Mouse (Mus musculus): ENCODE measurements around the gene Htr1b. TPM values are rescaled to one million over a fixed set of nuclear protein-coding genes. Genes with fewer than 3 reads are reported as not detected.

Gene Htr1b
- polyA plus RNA-seq (2015; fragmentation: Nextera tagmentation; extraction: Ambion mirVana): 5.9 and 6.6 TPM in 2 replicates

DNA sequence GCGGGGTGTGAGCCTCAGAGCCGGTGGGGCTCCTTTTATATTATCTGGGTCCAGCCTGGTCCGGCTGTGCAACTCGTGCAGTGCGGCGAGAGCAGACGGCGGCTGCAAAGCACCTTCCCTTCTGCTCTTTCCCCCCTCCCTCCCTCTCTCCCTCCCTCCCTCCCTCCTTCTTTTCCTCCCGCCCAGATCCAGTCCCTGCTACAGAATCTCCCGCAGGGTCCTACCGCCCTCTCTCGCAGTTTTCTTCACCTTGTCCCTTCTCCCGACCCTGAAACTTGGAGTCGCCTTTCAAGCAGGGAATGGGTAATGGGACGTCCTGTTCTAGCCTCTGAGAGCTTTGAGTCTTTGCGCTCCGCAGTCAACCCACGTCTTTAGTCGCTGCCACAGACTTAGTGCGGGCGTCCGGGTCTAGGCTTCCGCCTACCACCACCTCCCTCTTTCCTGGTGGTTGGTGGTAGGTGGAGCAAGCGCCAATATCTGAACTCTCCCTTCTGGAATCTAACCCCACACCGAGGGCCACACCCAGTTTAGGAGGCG is at the start of gene Htr1b:
Gene Htr1b (minus strand): TSS at position 392 of the 537 bp plus-strand sequence.
- Histone ChIP-seq H3K27ac (replicated peaks) (peak within 1 kb of the TSS; percentile 80), H3K36me3 (no peaks in the 10 kb centered on the region), H3K27me3 (peaks cover 11% of the 10 kb centered on the region; the same call in 1 of the 2 replicates), H3K9ac (peak within 1 kb of the TSS; percentile 85), H3K4me3 (peak within 1 kb of the TSS; percentile 89), H3K4me2 (peak within 1 kb of the TSS; percentile 98), H3K4me1 (replicated peaks) (peaks cover 31% of the 10 kb centered on the region), H3K9me3 (no peaks in the 10 kb centered on the region)
- ATAC-seq (ENCODE audit: low FRiP score, low read depth): peak; percentile 85
- WGBS: under 1% methylated on average over 25 of the region's 26 CpGs

DNA sequence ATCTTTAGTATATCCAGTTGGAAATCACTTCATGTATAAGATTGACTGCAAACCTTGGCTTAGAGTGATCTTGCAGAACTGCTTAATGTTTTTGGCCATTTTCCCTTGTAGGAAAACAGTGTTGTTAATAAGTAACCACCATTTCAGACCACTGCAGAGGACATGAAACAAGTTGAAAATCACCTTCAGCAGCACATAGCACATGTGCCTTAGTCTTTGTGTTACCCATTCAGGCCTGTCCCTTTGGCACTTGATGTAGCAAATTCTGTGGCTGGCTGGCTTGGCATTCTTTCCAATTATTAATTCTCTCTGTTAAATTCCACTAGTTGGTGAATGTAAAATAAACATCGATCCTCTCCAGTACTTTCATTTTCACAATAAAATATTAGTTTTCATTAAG is 43.1 kb upstream of the Htr1b start:
- H3K27me3 ChIP-seq: no peaks in the 10 kb centered on the region
- no peak overlapping the region for H3K9ac ChIP-seq
- H3K4me3 ChIP-seq: no peak overlapping the region
- ATAC-seq (ENCODE audit: low FRiP score, low read depth): no peak
- no peaks in the 10 kb centered on the region for H3K36me3 ChIP-seq
- no peak overlapping the region for H3K4me2 ChIP-seq
- H3K9me3 ChIP-seq: no peaks in the 10 kb centered on the region
- H3K4me1 ChIP-seq (replicated peaks): no peaks in the 10 kb centered on the region
- 89% methylated on average over 1 of the region's 1 CpGs for WGBS
- no peak overlapping the region for H3K27ac ChIP-seq (replicated peaks)

DNA sequence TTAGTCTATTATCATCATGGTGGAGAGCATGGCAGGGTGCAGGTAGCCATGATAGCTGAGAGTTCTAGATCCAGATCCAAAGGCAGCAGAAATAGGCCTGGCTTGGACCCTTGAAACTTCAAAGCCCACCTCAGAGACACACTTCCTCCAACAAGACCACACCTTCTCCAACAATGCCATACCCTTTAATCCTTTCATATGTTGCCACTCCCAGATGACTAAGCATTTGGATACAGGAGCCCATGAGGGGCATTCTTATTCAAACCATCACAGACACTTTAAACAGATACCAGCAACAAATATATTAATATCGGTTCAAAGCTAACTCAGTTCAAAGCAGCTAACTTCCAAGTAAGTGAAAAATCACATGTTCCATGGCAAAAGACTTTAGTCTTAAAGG is 3.9 kb upstream of the Htr1b start:
- peaks cover 11% of the 10 kb centered on the region; the same call in 1 of the 2 replicates for H3K27me3 ChIP-seq
- H3K4me2 ChIP-seq: no peak overlapping the region
- H3K9me3 ChIP-seq: no peaks in the 10 kb centered on the region
- H3K4me3 ChIP-seq: no peak overlapping the region
- peaks cover 21% of the 10 kb centered on the region for H3K4me1 ChIP-seq (replicated peaks)
- H3K27ac ChIP-seq (replicated peaks): no peak overlapping the region
- no peak overlapping the region for H3K9ac ChIP-seq
- ATAC-seq (ENCODE audit: low FRiP score, low read depth): no peak
- whole genome bisulfite sequencing: 95% methylated on average over 1 of the region's 1 CpGs
- no peaks in the 10 kb centered on the region for H3K36me3 ChIP-seq

DNA sequence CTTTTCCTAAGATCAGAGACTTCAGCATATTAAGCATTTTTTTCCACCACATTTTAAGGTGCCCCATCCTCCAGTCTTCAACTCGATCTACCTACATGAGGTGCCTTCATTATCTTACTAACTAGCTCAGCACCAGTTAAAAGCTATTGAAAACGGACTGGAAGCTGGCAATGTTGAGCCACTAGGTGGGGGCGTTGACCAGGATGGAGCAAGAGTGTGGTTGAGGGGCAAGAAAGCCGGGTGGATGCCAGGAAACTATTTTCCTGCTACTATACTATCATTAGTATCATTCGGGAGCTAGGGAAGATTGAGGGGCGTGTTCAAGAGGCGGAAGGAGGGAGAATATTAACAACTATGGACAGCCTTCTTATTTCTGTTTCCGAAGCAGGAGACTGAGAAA is 1.5 kb upstream of the Htr1b start:
- Histone ChIP-seq H3K27me3 (peaks cover 11% of the 10 kb centered on the region; the same call in 1 of the 2 replicates), H3K9me3 (no peaks in the 10 kb centered on the region), H3K36me3 (no peaks in the 10 kb centered on the region), H3K4me3 (peak overlapping the region; percentile 89), H3K27ac (replicated peaks) (no peak overlapping the region), H3K4me1 (replicated peaks) (peaks cover 31% of the 10 kb centered on the region), H3K9ac (no peak overlapping the region), H3K4me2 (peak overlapping the region; percentile 98)
- WGBS: 15% methylated on average over 8 of the region's 8 CpGs
- ATAC-seq (ENCODE audit: low FRiP score, low read depth): no peak

DNA sequence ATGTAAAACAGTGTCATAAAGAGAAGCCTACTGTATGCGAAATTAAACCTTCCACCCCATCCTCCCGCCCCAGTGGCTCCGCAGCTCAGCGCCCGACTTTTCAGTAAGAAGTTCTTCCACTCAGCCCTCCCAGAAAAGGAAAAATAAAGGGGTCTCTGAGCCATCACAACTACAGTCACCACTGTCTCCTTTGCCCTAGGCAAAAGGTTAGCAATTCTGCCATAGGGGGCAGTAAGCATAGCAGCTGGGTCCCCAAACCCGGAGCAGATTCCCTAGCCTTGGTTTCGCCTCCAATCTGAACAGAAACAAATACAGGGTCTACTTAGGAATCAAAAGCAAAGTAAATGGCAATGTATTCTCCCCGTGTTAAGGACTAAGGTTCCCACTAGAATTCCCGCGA is 535 bp upstream of the Htr1b start:
- Histone ChIP-seq H3K27me3 (peaks cover 11% of the 10 kb centered on the region; the same call in 1 of the 2 replicates), H3K27ac (replicated peaks) (peak overlapping the region; percentile 80; the same call in 1 of the 2 replicates), H3K4me2 (peak overlapping the region; percentile 98), H3K9me3 (no peaks in the 10 kb centered on the region), H3K4me3 (peak overlapping the region; percentile 89), H3K36me3 (no peaks in the 10 kb centered on the region), H3K9ac (peak overlapping the region; percentile 85), H3K4me1 (replicated peaks) (peaks cover 31% of the 10 kb centered on the region)
- ATAC-seq (ENCODE audit: low FRiP score, low read depth): no peak
- 2% methylated on average over 10 of the region's 10 CpGs for WGBS

DNA sequence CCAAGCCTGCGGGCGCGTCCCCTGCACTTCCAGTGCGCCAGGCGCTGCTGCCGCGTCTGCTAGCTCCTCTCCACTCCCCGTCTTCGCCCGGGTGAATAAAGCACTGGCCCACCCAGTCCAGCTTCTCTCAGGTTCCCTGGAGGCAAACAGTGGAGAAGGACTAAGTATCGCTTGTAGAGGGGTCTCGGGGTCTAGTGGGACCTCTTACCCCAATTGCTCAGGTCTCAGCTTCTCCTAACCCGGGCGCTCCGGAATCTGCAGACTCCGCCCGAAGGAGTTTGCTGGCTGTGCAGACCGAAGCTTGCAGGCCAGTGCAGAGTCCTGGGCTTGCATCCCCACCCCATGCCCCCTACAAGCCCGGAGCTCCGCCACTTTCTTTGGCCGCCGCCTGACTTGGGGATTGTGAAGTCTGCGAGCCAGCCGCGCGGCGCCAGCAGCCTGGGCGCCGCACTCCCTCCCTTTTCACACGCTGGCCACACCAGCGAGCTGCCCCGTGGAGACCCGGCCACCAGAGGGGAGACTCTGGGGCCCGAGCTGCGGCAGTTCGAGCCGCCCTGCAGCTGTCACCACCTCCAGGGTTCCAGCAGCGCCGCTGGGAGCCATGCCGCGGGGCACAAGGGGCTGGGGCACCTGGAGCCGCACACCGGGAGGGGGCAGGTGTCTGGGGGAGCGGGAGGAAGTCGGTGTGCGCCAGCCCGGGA is 742 bp downstream of the Htr1b start:
- Histone ChIP-seq H3K4me1 (replicated peaks) (peaks cover 31% of the 10 kb centered on the region), H3K4me2 (peak overlapping the region; percentile 98), H3K27ac (replicated peaks) (peak overlapping the region; percentile 80), H3K9ac (peak overlapping the region; percentile 85), H3K4me3 (peak overlapping the region; percentile 89), H3K27me3 (peaks cover 11% of the 10 kb centered on the region; the same call in 1 of the 2 replicates), H3K9me3 (no peaks in the 10 kb centered on the region), H3K36me3 (no peaks in the 10 kb centered on the region)
- under 1% methylated on average over 47 of the region's 47 CpGs for WGBS
- ATAC-seq (ENCODE audit: low FRiP score, low read depth): peak; percentile 63

DNA sequence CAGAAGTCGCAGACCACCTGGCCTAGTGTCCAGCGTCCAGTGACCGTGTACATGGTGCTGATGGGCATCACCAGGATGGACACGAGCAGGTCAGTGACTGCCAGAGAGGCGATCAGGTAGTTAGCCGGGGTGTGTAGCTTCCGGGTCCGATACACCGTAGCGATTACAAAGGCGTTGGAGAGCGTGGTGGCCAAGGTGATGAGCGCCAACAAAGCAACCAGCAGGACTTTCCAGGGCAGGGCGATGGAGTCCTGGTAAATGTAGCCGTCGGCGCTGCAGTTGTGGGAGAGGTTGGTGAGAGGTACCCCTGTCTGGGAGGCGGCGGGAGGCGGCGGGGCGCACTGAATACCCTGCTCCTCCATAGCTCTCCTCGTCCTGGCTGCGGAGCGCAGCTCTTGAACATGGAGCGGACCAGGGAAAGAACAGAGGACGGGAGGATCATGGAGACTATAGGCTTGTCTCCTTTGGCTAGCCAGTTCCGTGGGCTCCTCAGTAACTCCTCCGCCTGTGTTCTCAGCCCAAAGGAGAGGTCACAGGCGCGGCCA is 1.4 kb downstream of the Htr1b start:
- Histone ChIP-seq H3K4me3 (peak overlapping the region; percentile 89), H3K9ac (peak overlapping the region; percentile 85), H3K9me3 (no peaks in the 10 kb centered on the region), H3K27ac (replicated peaks) (peak overlapping the region; percentile 80), H3K27me3 (peaks cover 11% of the 10 kb centered on the region; the same call in 1 of the 2 replicates), H3K4me2 (peak overlapping the region; percentile 98), H3K36me3 (no peaks in the 10 kb centered on the region), H3K4me1 (replicated peaks) (peaks cover 31% of the 10 kb centered on the region)
- peak; percentile 52 for ATAC-seq (ENCODE audit: low FRiP score, low read depth)
- under 1% methylated on average over 31 of the region's 31 CpGs for WGBS

DNA sequence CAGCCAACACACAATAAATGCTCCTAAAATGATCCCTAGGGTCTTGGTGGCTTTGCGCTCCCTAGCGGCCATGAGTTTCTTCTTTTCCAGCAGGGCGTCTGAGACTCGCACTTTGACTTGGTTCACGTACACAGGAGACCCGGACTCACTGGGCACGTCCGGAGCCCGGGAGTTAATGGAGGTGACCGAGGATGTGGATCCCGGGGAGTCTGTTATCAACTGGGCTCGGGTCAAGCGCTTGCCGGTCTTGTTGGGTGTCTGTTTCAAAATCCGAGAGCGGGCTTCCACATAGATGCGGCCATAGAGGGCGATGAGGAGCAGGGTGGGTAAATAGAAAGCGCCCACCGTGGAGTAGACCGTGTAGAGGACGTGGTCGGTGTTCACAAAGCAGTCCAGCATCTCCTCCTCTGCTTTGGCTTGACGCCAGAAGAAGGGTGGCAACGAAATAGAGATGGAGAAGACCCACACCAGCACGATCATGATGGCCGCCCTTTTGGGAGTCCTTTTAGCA is 2.0 kb downstream of the Htr1b start:
- H3K27ac ChIP-seq (replicated peaks): no peak overlapping the region
- H3K9ac ChIP-seq: no peak overlapping the region
- H3K36me3 ChIP-seq: no peaks in the 10 kb centered on the region
- peak; percentile 14; the same call in 1 of the 2 replicates for ATAC-seq (ENCODE audit: low FRiP score, low read depth)
- peak overlapping the region; percentile 89 for H3K4me3 ChIP-seq
- no peaks in the 10 kb centered on the region for H3K9me3 ChIP-seq
- 3% methylated on average over 27 of the region's 27 CpGs for WGBS
- peaks cover 31% of the 10 kb centered on the region for H3K4me1 ChIP-seq (replicated peaks)
- H3K4me2 ChIP-seq: peak overlapping the region; percentile 98
- peaks cover 11% of the 10 kb centered on the region; the same call in 1 of the 2 replicates for H3K27me3 ChIP-seq

DNA sequence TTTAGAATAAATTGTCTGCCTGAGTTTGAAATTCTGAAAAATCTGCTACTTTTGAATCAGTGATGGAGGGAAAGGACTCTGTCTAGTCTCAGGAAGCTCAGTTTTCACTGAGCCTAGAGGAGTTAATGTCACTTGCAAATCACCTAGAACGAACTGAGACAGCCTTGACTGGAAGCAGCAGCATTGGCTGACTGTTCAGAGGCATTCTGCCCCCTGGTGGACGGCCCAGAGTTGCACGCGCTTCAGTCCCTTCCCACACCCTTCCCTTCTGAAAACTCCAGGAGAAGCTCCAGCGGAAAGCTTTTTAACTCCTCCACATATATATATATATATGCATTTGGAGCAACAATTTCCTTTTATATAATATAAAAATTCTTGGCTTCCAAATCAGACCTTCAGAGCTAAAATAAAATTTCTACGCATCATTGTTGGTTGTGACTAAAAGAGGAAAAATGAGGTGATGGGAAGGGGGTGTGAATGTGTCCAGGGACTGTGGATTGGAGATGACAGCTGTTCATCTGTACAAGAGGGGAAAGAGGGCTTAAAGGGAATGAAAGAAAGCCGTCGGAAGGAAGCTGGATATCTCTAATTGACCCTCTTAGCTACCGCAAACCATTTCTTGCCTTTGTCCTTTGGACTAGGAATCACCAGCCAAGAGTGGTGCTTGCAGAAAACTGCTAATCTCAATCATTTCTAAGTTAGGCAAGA is 6.6 kb downstream of the Htr1b start:
- WGBS: 32% methylated on average over 9 of the region's 9 CpGs
- ATAC-seq (ENCODE audit: low FRiP score, low read depth): peak; percentile 68
- H3K4me3 ChIP-seq: no peak overlapping the region

DNA sequence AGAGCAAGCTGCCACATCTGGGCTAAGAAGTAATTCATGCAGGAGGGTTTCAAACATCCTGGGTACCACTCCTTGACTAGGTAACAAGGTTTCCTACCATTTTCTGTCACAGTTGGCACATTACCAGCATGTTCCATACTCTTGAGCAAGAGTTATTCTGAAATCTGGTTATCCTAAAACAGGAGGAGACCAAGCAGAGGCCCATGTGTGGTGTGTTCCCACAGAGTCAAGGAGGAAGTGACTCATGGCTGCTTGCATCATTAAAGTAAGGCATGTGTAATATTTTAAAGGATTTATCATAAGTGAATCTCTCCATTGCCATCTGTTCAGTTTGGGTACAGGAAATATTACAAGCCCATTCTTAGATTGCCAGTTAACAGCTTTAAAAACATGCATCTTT is 7.7 kb downstream of the Htr1b start:
- ATAC-seq (ENCODE audit: low FRiP score, low read depth): no peak
- Histone ChIP-seq H3K4me1 (replicated peaks) (no peaks in the 10 kb centered on the region), H3K27me3 (no peaks in the 10 kb centered on the region)

More for the DNA sequence above, 6.6 kb downstream of the Htr1b start:
- Histone ChIP-seq H3K27me3 (no peaks in the 10 kb centered on the region), H3K9me3 (no peaks in the 10 kb centered on the region), H3K27ac (replicated peaks) (no peak overlapping the region), H3K4me1 (replicated peaks) (peaks cover 6% of the 10 kb centered on the region), H3K9ac (no peak overlapping the region), H3K4me2 (no peak overlapping the region), H3K36me3 (no peaks in the 10 kb centered on the region)

DNA sequence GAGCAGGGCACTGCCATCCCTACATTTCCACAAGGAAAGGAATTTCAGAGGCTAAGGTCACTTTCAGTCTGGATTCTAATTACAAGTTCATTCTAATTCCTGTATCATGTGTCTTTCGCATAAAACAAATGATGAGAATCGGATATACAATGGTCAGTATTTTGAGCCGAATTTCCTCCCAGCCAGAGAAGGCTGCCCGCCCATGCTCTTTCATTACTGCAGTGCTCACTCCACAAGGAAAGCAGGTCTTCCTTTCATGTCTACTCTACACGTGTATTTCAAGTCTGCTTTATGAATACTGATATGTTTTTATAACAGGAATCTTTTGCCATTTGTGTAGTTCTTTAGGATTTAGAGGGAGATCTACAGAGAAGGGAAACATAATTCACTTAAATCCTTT is 10.8 kb downstream of the Htr1b start:
- H3K27me3 ChIP-seq: no peaks in the 10 kb centered on the region
- H3K4me1 ChIP-seq (replicated peaks): no peaks in the 10 kb centered on the region
- H3K36me3 ChIP-seq: no peaks in the 10 kb centered on the region
- H3K4me3 ChIP-seq: no peak overlapping the region
- H3K9ac ChIP-seq: no peak overlapping the region
- H3K27ac ChIP-seq (replicated peaks): no peak overlapping the region
- H3K4me2 ChIP-seq: no peak overlapping the region
- WGBS: 49% methylated on average over 5 of the region's 5 CpGs
- H3K9me3 ChIP-seq: no peaks in the 10 kb centered on the region
- no peak for ATAC-seq (ENCODE audit: low FRiP score, low read depth)

More for the DNA sequence above, 7.7 kb downstream of the Htr1b start:
- no peaks in the 10 kb centered on the region for H3K36me3 ChIP-seq
- no peaks in the 10 kb centered on the region for H3K9me3 ChIP-seq
- H3K9ac ChIP-seq: no peak overlapping the region
- H3K4me2 ChIP-seq: no peak overlapping the region
- H3K4me3 ChIP-seq: no peak overlapping the region
- H3K27ac ChIP-seq (replicated peaks): no peak overlapping the region
